Mouse (Mus musculus) heart, postnatal 0 days (tissue): ENCODE results near the gene Hspa8. TPM values are rescaled to one million over a fixed set of nuclear protein-coding genes. Genes with fewer than 3 reads are reported as not detected.
"Not testable (repeated sequence)": the region's sequence is repeated elsewhere in the genome, so short reads cannot be mapped to it uniquely, and the experiment has no call there.

ENCODE experiments used
- ATAC-seq: fragments of 200-750 bp; cut with Nextera tagmentation; 2 replicates; pipeline ENCODE4 v1.8.0; 2017; ENCODE audit warnings: low read depth, moderate number of reproducible peaks, moderate library complexity; ENCODE audit not compliant: insufficient read depth
- DNase-seq: peaks from one replicate; pipeline ENCODE4 v3.0.0-alpha.2; 2016; ENCODE audit warnings: low spot score
- H3K27ac ChIP-seq: fragments of 300-500 bp; sonication (generic); 2 replicates; pipeline ENCODE4 v1.5.1; 2014; ENCODE audit warnings: low read depth, mild to moderate bottlenecking
- H3K27me3 ChIP-seq: fragments of 300-500 bp; sonication (generic); 2 replicates; pipeline ENCODE4 v1.6.1; 2014; ENCODE audit warnings: low read length, mixed read lengths; ENCODE audit not compliant: control insufficient read depth, insufficient read depth
- H3K36me3 ChIP-seq: fragments of 300-500 bp; sonication (generic); replicated peaks from 2 replicates; pipeline ENCODE4 v1.6.1; 2014; ENCODE audit warnings: low read length, mixed read lengths; ENCODE audit not compliant: control insufficient read depth, insufficient read depth
- H3K4me1 ChIP-seq: fragments of 300-500 bp; sonication (generic); 2 replicates; pipeline ENCODE4 v1.6.1; 2014; ENCODE audit warnings: antibody characterized with exemption; ENCODE audit not compliant: control insufficient read depth, insufficient read depth
- H3K4me2 ChIP-seq: fragments of 300-500 bp; sonication (generic); 2 replicates; pipeline ENCODE4 v1.6.1; 2014; ENCODE audit warnings: low read depth, mild to moderate bottlenecking, low read length, moderate library complexity
- H3K4me3 ChIP-seq: fragments of 300-500 bp; sonication (generic); 2 replicates; pipeline ENCODE4 v1.5.1; 2014; ENCODE audit warnings: low read depth, low read length
- H3K9ac ChIP-seq: fragments of 300-500 bp; sonication (generic); replicated peaks from 2 replicates; pipeline ENCODE4 v1.6.1; 2014; ENCODE audit warnings: low read depth, low read length, mixed read lengths
- H3K9me3 ChIP-seq: fragments of 300-500 bp; sonication (generic); replicated peaks from 2 replicates; pipeline ENCODE4 v1.6.1; 2016; ENCODE audit warnings: low read length; ENCODE audit not compliant: control insufficient read depth
- CTCF ChIP-seq: IDR thresholded peaks from 2 replicates; pipeline ENCODE4 v1.5.1; 2016; ENCODE audit warnings: antibody characterized with exemption, control low read depth, low read depth
- EP300 ChIP-seq: IDR thresholded peaks from 2 replicates; pipeline ENCODE4 v1.6.1; 2016; ENCODE audit warnings: antibody characterized with exemption, low read depth
- WGBS: fragments of 180-500 bp; shearing (Covaris S2); extraction: QIAGEN DNeasy Blood & Tissue Kit; methylation state at CpG from one replicate; pipeline ENCODE4 v1.1.7; 2014; 5-methylcytosine and 5-hydroxymethylcytosine counted together
- polyA plus RNA-seq: library from polyadenylated mRNA; unstranded; fragments of >200 nt; fragmentation: Nextera tagmentation; extraction: Ambion mirVana; gene quantifications from 2 replicates; pipeline ENCODE4 v1.2.1, GENCODE M21; 2015
- total RNA-seq: library from RNA; depleted of rRNA; stranded (reverse); fragments of >200 nt; gene quantifications from 2 replicates; pipeline ENCODE4 v1.2.3, GENCODE M21; 2014; ENCODE audit warnings: low replicate concordance

Hspa8 gene
- total and polyA plus RNA-seq, 2 experiments from 2014 or later = 1,298 to 2,627 TPM

- DNase-seq = no peak
- H3K4me2 ChIP-seq = no peak overlapping the region
- no peak overlapping the region for H3K9ac ChIP-seq
- no peaks in the 10 kb centered on the region for H3K27me3 ChIP-seq
- ATAC-seq = no peak
- 40% methylated on average over 2 of the region's 2 CpGs for WGBS
- peak overlapping the region; percentile 31 for H3K27ac ChIP-seq
- H3K9me3 ChIP-seq = no peaks in the 10 kb centered on the region
- H3K36me3 ChIP-seq = no peaks in the 10 kb centered on the region
- no peak overlapping the region for H3K4me3 ChIP-seq
- H3K4me1 ChIP-seq = peaks cover 15% of the 10 kb centered on the region
- TF ChIP-seq EP300 (no peak), CTCF (no peak)
Observed at GRCm38 (mm10) chr9:40795562-40795961, 5.2 kb upstream of the Hspa8 start.

GRCm38 (mm10) chr9:40796054-40796453, 4.7 kb upstream of the Hspa8 start:
- H3K9ac ChIP-seq = no peak overlapping the region; the same call in 1 of the 2 replicates
- H3K27ac ChIP-seq = peak overlapping the region; percentile 31
- ATAC-seq (no peak), DNase-seq (no peak)
- no peaks in the 10 kb centered on the region for H3K9me3 ChIP-seq
- H3K4me1 ChIP-seq = peaks cover 15% of the 10 kb centered on the region
- TF ChIP-seq EP300 (no peak), CTCF (no peak)
- no peaks in the 10 kb centered on the region for H3K36me3 ChIP-seq
- H3K4me2 ChIP-seq = no peak overlapping the region
- 29% methylated on average over 4 of the region's 4 CpGs for WGBS
- no peaks in the 10 kb centered on the region for H3K27me3 ChIP-seq
- H3K4me3 ChIP-seq = no peak overlapping the region

- Histone ChIP-seq H3K36me3 (peaks cover 12% of the 10 kb centered on the region), H3K4me1 (peaks cover 15% of the 10 kb centered on the region), H3K27me3 (no peaks in the 10 kb centered on the region), H3K4me2 (no peak overlapping the region), H3K9me3 (no peaks in the 10 kb centered on the region), H3K4me3 (no peak overlapping the region), H3K27ac (peak overlapping the region; percentile 100), H3K9ac (no peak overlapping the region)
- TF ChIP-seq CTCF = no peak
- DNase-seq (no peak), ATAC-seq (no peak)
- 68% methylated on average over 9 of the region's 9 CpGs for WGBS
Observed at GRCm38 (mm10) chr9:40798247-40798960, 2.4 kb upstream of the Hspa8 start.

- H3K4me3 ChIP-seq = no peak overlapping the region
- no peak overlapping the region for H3K9ac ChIP-seq
- peaks cover 19% of the 10 kb centered on the region for H3K36me3 ChIP-seq
- H3K27me3 ChIP-seq = no peaks in the 10 kb centered on the region
- 69% methylated on average over 3 of the region's 3 CpGs for WGBS
- H3K9me3 ChIP-seq = no peaks in the 10 kb centered on the region
- DNase-seq (no peak), ATAC-seq (no peak)
- H3K4me2 ChIP-seq = peak overlapping the region; percentile 78
- peak overlapping the region; percentile 100 for H3K27ac ChIP-seq
- TF ChIP-seq CTCF = no peak
- no peak for TF ChIP-seq EP300
- peaks cover 15% of the 10 kb centered on the region for H3K4me1 ChIP-seq
Observed at GRCm38 (mm10) chr9:40799112-40799511, 1.7 kb upstream of the Hspa8 start.

GRCm38 (mm10) chr9:40799837-40800501, 815 bp upstream of the Hspa8 start:
- ATAC-seq (peak; percentile 19), DNase-seq (peak; percentile 93)
- H3K9ac ChIP-seq = peak overlapping the region; percentile 92
- WGBS = under 1% methylated on average over 30 of the region's 30 CpGs
- no peaks in the 10 kb centered on the region for H3K27me3 ChIP-seq
- peak overlapping the region; percentile 78 for H3K4me2 ChIP-seq
- no peaks in the 10 kb centered on the region for H3K9me3 ChIP-seq
- H3K4me1 ChIP-seq = peaks cover 15% of the 10 kb centered on the region
- H3K27ac ChIP-seq = peak overlapping the region; percentile 100
- H3K4me3 ChIP-seq = peak overlapping the region; percentile 59
- TF ChIP-seq CTCF (no peak), EP300 (no peak)
- H3K36me3 ChIP-seq = peaks cover 27% of the 10 kb centered on the region

- Histone ChIP-seq H3K4me1 (peaks cover 18% of the 10 kb centered on the region), H3K4me3 (peak overlapping the region; percentile 95), H3K36me3 (peaks cover 46% of the 10 kb centered on the region), H3K4me2 (peak overlapping the region; percentile 88), H3K27ac (peak overlapping the region; percentile 96), H3K9ac (peak overlapping the region; percentile 97)
- not testable (repeated sequence) for H3K9me3 ChIP-seq, H3K27me3 ChIP-seq, DNase-seq, ATAC-seq
- 0% methylated on average over 28 of the region's 28 CpGs for WGBS
Observed at GRCm38 (mm10) chr9:40801614-40802532, 1.1 kb downstream of the Hspa8 start.

- not testable (repeated sequence) for H3K27me3 ChIP-seq, H3K9me3 ChIP-seq, DNase-seq, H3K27ac ChIP-seq, ATAC-seq
- Histone ChIP-seq H3K4me2 (peak overlapping the region; percentile 88), H3K36me3 (peaks cover 46% of the 10 kb centered on the region), H3K4me3 (peak overlapping the region; percentile 95), H3K4me1 (peaks cover 21% of the 10 kb centered on the region), H3K9ac (0 out of 2 replicates have a peak overlapping the region, but pooled peaks have one; percentile 97)
- WGBS = 2% methylated on average over 8 of the region's 8 CpGs
Observed at GRCm38 (mm10) chr9:40802533-40802875, 1.7 kb downstream of the Hspa8 start.

GRCm38 (mm10) chr9:40804576-40804975, 3.8 kb downstream of the Hspa8 start:
- not testable (repeated sequence) for H3K9ac ChIP-seq, H3K9me3 ChIP-seq, H3K27me3 ChIP-seq, H3K27ac ChIP-seq, H3K4me2 ChIP-seq, H3K4me3 ChIP-seq, DNase-seq, ATAC-seq
- Histone ChIP-seq H3K36me3 (peaks cover 46% of the 10 kb centered on the region), H3K4me1 (peaks cover 11% of the 10 kb centered on the region)
- WGBS = 59% methylated on average over 3 of the region's 3 CpGs
